In the genomic region with DNA sequence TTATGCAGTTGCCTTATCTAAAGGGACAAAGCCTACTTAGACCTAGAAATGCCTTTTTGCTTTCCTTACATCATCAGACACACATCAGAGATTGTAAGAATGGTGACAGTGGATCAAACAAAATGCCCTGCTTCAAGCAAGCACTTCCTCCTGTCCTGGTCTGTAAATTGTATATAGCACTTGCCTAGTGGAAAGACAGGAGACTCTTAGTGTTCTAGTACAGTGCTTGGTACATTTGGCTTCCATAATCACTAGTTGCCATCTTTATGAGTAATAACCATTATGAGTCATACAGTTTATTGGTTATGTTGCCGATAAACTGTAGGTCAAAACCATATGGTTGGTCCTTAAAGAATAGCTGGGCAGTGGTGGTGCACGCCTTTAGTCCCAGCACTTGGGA, we compare ENCODE assay signal across 18 mouse cellular contexts. TPM values are rescaled to one million over a fixed set of nuclear protein-coding genes. Genes with fewer than 3 reads are reported as not detected.
DNase-seq lines count a peak whose midpoint lies in the region; ATAC-seq and TF ChIP-seq lines count a peak whose summit lies in the region.
"Had no signal": no experiment of that assay in that cellular context is flagged by ENCODE, and none has a peak within 500 bp of the region (broad histone marks: within the 10 kb centered on the region; RNA-seq: fewer than 3 reads in every experiment).

No protein-coding gene starts in this region.

- WGBS in intestine, embryonic 16.5 days = 72% methylated on average over 2 of the region's 2 CpGs
- 85% methylated on average over 2 of the region's 2 CpGs for WGBS in intestine, embryonic 15.5 days
- 83% methylated on average over 2 of the region's 2 CpGs for WGBS in stomach, postnatal 0 days
- WGBS in hindbrain, embryonic 13.5 days = 98% methylated on average over 2 of the region's 2 CpGs
- 96% methylated on average over 2 of the region's 2 CpGs for WGBS in forebrain, embryonic 13.5 days

- TF ChIP-seq CTCF in stomach, postnatal 0 days (IDR thresholded peaks at IDR 0.05; ENCODE audit: low read depth) = no peak

- ATAC-seq in intestine, embryonic 16.5 days = peak; percentile 43; the same call in 1 of the 2 replicates
- ATAC-seq in intestine, embryonic 15.5 days = no peak
- ATAC-seq in erythroblast, adult 5-6 weeks (replicated peaks; ENCODE audit: low FRiP score, poor library complexity, severe bottlenecking) = 0 out of 2 replicates have a peak, but pooled peaks have one; percentile 12
- peak; percentile 51 for ATAC-seq in stomach, postnatal 0 days (ENCODE audit: low FRiP score, low TSS enrichment)
- no peak for ATAC-seq in hindbrain, embryonic 13.5 days (ENCODE audit: low FRiP score)
- no peak for ATAC-seq in forebrain, embryonic 13.5 days
- ATAC-seq: forebrain, embryonic 15.5 days; hindbrain, embryonic 16.5 days; Patski had no signal

- no peak overlapping the region for H3K4me2 ChIP-seq in intestine, embryonic 16.5 days (ENCODE audit: low read depth, low read length)
- H3K4me2 ChIP-seq in intestine, embryonic 15.5 days (replicated peaks) = no peak overlapping the region
- H3K4me2 ChIP-seq in stomach, postnatal 0 days (replicated peaks; ENCODE audit: low read depth) = no peak overlapping the region
- no peak overlapping the region for H3K4me2 ChIP-seq in hindbrain, embryonic 13.5 days
- H3K4me2 ChIP-seq in forebrain, embryonic 13.5 days = no peak overlapping the region
- H3K4me2 ChIP-seq: forebrain, embryonic 15.5 days; heart, embryonic 11.5 days; hindbrain, embryonic 12.5 days had no signal

- no peak for TF ChIP-seq EP300 in stomach, postnatal 0 days (optimal IDR thresholded peaks at IDR 0.05)

- no peak for DNase-seq in stomach, postnatal 0 days (ENCODE audit: low spot score)
- DNase-seq: adrenal gland, postnatal 10 days; adrenal gland, postnatal 36 days; cerebellum, adult 18-20 months; cerebellum, adult 9-10 months; cerebellum, postnatal 14 days; gastrocnemius, postnatal 25 days; kidney, adult 18-20 months had no signal

- H3K9me3 ChIP-seq in intestine, embryonic 16.5 days (ENCODE audit: control insufficient read depth, low read length) = no peaks in the 10 kb centered on the region
- H3K9me3 ChIP-seq in intestine, embryonic 15.5 days = no peaks in the 10 kb centered on the region
- H3K9me3 ChIP-seq in stomach, postnatal 0 days (ENCODE audit: control insufficient read depth, low read length) = no peaks in the 10 kb centered on the region
- H3K9me3 ChIP-seq in hindbrain, embryonic 13.5 days = no peaks in the 10 kb centered on the region
- H3K9me3 ChIP-seq in forebrain, embryonic 13.5 days (replicated peaks) = no peaks in the 10 kb centered on the region
- H3K9me3 ChIP-seq: forebrain, embryonic 15.5 days; hindbrain, embryonic 12.5 days had no signal

- peaks cover 5% of the 10 kb centered on the region for H3K36me3 ChIP-seq in intestine, embryonic 16.5 days (ENCODE audit: control insufficient read depth, insufficient read depth, low read length)
- H3K36me3 ChIP-seq in intestine, embryonic 15.5 days = peaks cover 6% of the 10 kb centered on the region; the same call in 1 of the 2 replicates
- 0 out of 2 replicates have a peak, but pooled peaks cover 4% of the 10 kb centered on the region for H3K36me3 ChIP-seq in stomach, postnatal 0 days (ENCODE audit: control insufficient read depth, insufficient read depth, low read length)
- H3K36me3 ChIP-seq in hindbrain, embryonic 13.5 days = peaks cover 44% of the 10 kb centered on the region
- peaks cover 61% of the 10 kb centered on the region for H3K36me3 ChIP-seq in forebrain, embryonic 13.5 days (ENCODE audit: poor library complexity, severe bottlenecking)

- no peak overlapping the region for H3K4me3 ChIP-seq in intestine, embryonic 16.5 days (ENCODE audit: low read length)
- no peak overlapping the region for H3K4me3 ChIP-seq in intestine, embryonic 15.5 days (replicated peaks)
- H3K4me3 ChIP-seq in stomach, postnatal 0 days (ENCODE audit: low read depth, low read length) = no peak overlapping the region
- H3K4me3 ChIP-seq in hindbrain, embryonic 13.5 days = no peak overlapping the region
- H3K4me3 ChIP-seq in forebrain, embryonic 13.5 days = no peak overlapping the region
- H3K4me3 ChIP-seq: forebrain, embryonic 15.5 days; hindbrain, embryonic 12.5 days had no signal

- H3K4me1 ChIP-seq in intestine, embryonic 16.5 days (ENCODE audit: control insufficient read depth, insufficient read depth, low read length) = no peaks in the 10 kb centered on the region; the same call in 1 of the 2 replicates
- H3K4me1 ChIP-seq in intestine, embryonic 15.5 days (replicated peaks) = no peaks in the 10 kb centered on the region
- H3K4me1 ChIP-seq in stomach, postnatal 0 days (replicated peaks; ENCODE audit: control insufficient read depth, insufficient read depth) = no peaks in the 10 kb centered on the region
- peaks cover 14% of the 10 kb centered on the region for H3K4me1 ChIP-seq in hindbrain, embryonic 13.5 days (replicated peaks)
- no peaks in the 10 kb centered on the region for H3K4me1 ChIP-seq in forebrain, embryonic 13.5 days
- H3K4me1 ChIP-seq: forebrain, embryonic 15.5 days had no signal

- H3K27me3 ChIP-seq in intestine, embryonic 16.5 days (replicated peaks; ENCODE audit: control insufficient read depth, insufficient read depth, low read length) = no peaks in the 10 kb centered on the region
- H3K27me3 ChIP-seq in intestine, embryonic 15.5 days (replicated peaks) = no peaks in the 10 kb centered on the region
- H3K27me3 ChIP-seq in stomach, postnatal 0 days (ENCODE audit: control insufficient read depth, insufficient read depth, low read length) = no peaks in the 10 kb centered on the region
- H3K27me3 ChIP-seq in hindbrain, embryonic 13.5 days = no peaks in the 10 kb centered on the region
- H3K27me3 ChIP-seq in forebrain, embryonic 13.5 days = no peaks in the 10 kb centered on the region
- H3K27me3 ChIP-seq: forebrain, embryonic 15.5 days; hindbrain, embryonic 12.5 days; Patski had no signal

- H3K27ac ChIP-seq in intestine, embryonic 16.5 days (ENCODE audit: low read length) = no peak overlapping the region
- no peak overlapping the region for H3K27ac ChIP-seq in intestine, embryonic 15.5 days
- no peak overlapping the region for H3K27ac ChIP-seq in stomach, postnatal 0 days (replicated peaks)
- H3K27ac ChIP-seq in hindbrain, embryonic 13.5 days = no peak overlapping the region; the same call in 1 of the 2 replicates
- H3K27ac ChIP-seq in forebrain, embryonic 13.5 days = no peak overlapping the region
- H3K27ac ChIP-seq: forebrain, embryonic 15.5 days; hindbrain, embryonic 12.5 days had no signal

- H3K9ac ChIP-seq in intestine, embryonic 16.5 days (ENCODE audit: low read depth, low read length) = no peak overlapping the region
- H3K9ac ChIP-seq in intestine, embryonic 15.5 days = no peak overlapping the region
- H3K9ac ChIP-seq in stomach, postnatal 0 days (ENCODE audit: low read length) = no peak overlapping the region
- no peak overlapping the region for H3K9ac ChIP-seq in hindbrain, embryonic 13.5 days
- H3K9ac ChIP-seq in forebrain, embryonic 13.5 days = no peak overlapping the region
- H3K9ac ChIP-seq: forebrain, embryonic 15.5 days; hindbrain, embryonic 12.5 days had no signal

RNA-seq across cellular contexts. Expression of a gene that starts 25.2 kb away (rescaled TPM):
- polyA plus RNA-seq in intestine, embryonic 16.5 days (2015; fragmentation: Nextera tagmentation; extraction: Ambion mirVana) = 11.9 and 12.1 TPM in 2 replicates
- 15.8 and 17.7 TPM in 2 replicates for polyA plus RNA-seq in intestine, embryonic 15.5 days (2015; fragmentation: Nextera tagmentation; extraction: Ambion mirVana)
- 90.3 and 115 TPM in 2 replicates for total RNA-seq in erythroblast, adult 5-6 weeks (2015; ENCODE audit: low replicate concordance)
- total RNA-seq in erythroblast, adult 5-6 weeks (2017; ENCODE audit: low replicate concordance) = 134 and 157 TPM in 2 replicates
- polyA plus RNA-seq in stomach, postnatal 0 days (2015; fragmentation: Nextera tagmentation; extraction: Ambion mirVana) = 15.6 and 16.3 TPM in 2 replicates
- 30.6 and 31.3 TPM in 2 replicates for polyA plus RNA-seq in hindbrain, embryonic 13.5 days (2015; fragmentation: Nextera tagmentation; extraction: Ambion mirVana)
- 26.3 and 27.4 TPM in 2 replicates for polyA plus RNA-seq in forebrain, embryonic 13.5 days (2015; fragmentation: Nextera tagmentation; extraction: Ambion mirVana)

Comparison
In these comparisons a context has a peak if more than half of its experiments do, and no peak if none do; other contexts are left out.
1. ATAC-seq: peak in intestine, embryonic 16.5 days (single experiment), erythroblast, adult 5-6 weeks (single experiment) and stomach, postnatal 0 days (single experiment); none in intestine, embryonic 15.5 days (single experiment), hindbrain, embryonic 13.5 days (single experiment) and forebrain, embryonic 13.5 days (single experiment).